In genomic region chr6:83117165-83117438, GRCm38 (mm10) we compare ENCODE assay signal across 11 mouse cellular contexts. TPM values are rescaled to one million over a fixed set of nuclear protein-coding genes. Genes with fewer than 3 reads are reported as not detected.
A peak's percentile ranks its signal among the peaks of the same experiment; 100 is the strongest.
DNase-seq lines count a peak whose midpoint lies in the region; ATAC-seq and TF ChIP-seq lines count a peak whose summit lies in the region.
"Had no signal": no experiment of that assay in that cellular context is flagged by ENCODE, and none has a peak within 500 bp of the region (broad histone marks: within the 10 kb centered on the region; RNA-seq: fewer than 3 reads in every experiment).

No protein-coding gene starts in this region.

- TF ChIP-seq CTCF in E14TG2a.4 (conservative IDR thresholded peaks at IDR 0.05; ENCODE audit: low read length): no peak
- no peak for TF ChIP-seq CTCF in liver, embryonic 14.5 days (IDR thresholded peaks at IDR 0.05; ENCODE audit: low read depth)

- H3K4me2 ChIP-seq in hindbrain, embryonic 11.5 days (replicated peaks; ENCODE audit: low read depth, low read length): no peak overlapping the region
- H3K4me2 ChIP-seq in forebrain, embryonic 13.5 days: peak overlapping the region; percentile 99
- peak overlapping the region; percentile 95; the same call in 1 of the 2 replicates for H3K4me2 ChIP-seq in liver, embryonic 14.5 days (ENCODE audit: low read depth)

- H3K9ac ChIP-seq in hindbrain, embryonic 11.5 days (ENCODE audit: low read depth, low read length): no peak overlapping the region
- peak overlapping the region; percentile 95 for H3K9ac ChIP-seq in forebrain, embryonic 13.5 days
- H3K9ac ChIP-seq in liver, embryonic 14.5 days (replicated peaks): no peak overlapping the region

- peak overlapping the region; percentile 89 for H3K4me3 ChIP-seq in hindbrain, embryonic 10.5 days
- H3K4me3 ChIP-seq in hindbrain, embryonic 11.5 days (ENCODE audit: low read depth, low read length): no peak overlapping the region
- H3K4me3 ChIP-seq in E14TG2a.4 (replicated peaks; ENCODE audit: low read length): peak overlapping the region; percentile 89; the same call in 1 of the 2 replicates
- peak overlapping the region; percentile 89; the same call in 1 of the 2 replicates for H3K4me3 ChIP-seq in forebrain, embryonic 13.5 days
- H3K4me3 ChIP-seq in liver, embryonic 14.5 days (ENCODE audit: insufficient read depth in 1 of 2, low read depth in 2 of 2, low read length in 2 of 2): no peak overlapping the region

- no peak for TF ChIP-seq EP300 in liver, embryonic 14.5 days (IDR thresholded peaks at IDR 0.05; ENCODE audit: low read depth)

- no peaks in the 10 kb centered on the region for H3K27me3 ChIP-seq in hindbrain, embryonic 10.5 days (ENCODE audit: insufficient read depth, poor library complexity, severe bottlenecking)
- H3K27me3 ChIP-seq in hindbrain, embryonic 11.5 days (ENCODE audit: control insufficient read depth, insufficient read depth, low read length): no peaks in the 10 kb centered on the region
- H3K27me3 ChIP-seq in E14TG2a.4 (ENCODE audit: insufficient read depth, low read length): no peaks in the 10 kb centered on the region
- H3K27me3 ChIP-seq in forebrain, embryonic 13.5 days: no peaks in the 10 kb centered on the region
- H3K27me3 ChIP-seq in liver, embryonic 14.5 days (ENCODE audit: control insufficient read depth, insufficient read depth, low read length): no peaks in the 10 kb centered on the region

- no peak for ATAC-seq in hindbrain, embryonic 11.5 days (ENCODE audit: low FRiP score)
- ATAC-seq in forebrain, embryonic 13.5 days: no peak
- ATAC-seq in liver, embryonic 14.5 days (ENCODE audit: insufficient read depth): no peak
- ATAC-seq: CD4-positive, CD25-positive, alpha-beta regulatory T cell, adult 4 months had no signal

- peaks cover 35% of the 10 kb centered on the region for H3K36me3 ChIP-seq in hindbrain, embryonic 10.5 days
- H3K36me3 ChIP-seq in hindbrain, embryonic 11.5 days (ENCODE audit: control insufficient read depth, insufficient read depth, low read length): 0 out of 2 replicates have a peak, but pooled peaks cover 7% of the 10 kb centered on the region
- H3K36me3 ChIP-seq in E14TG2a.4 (ENCODE audit: insufficient read depth, low read length): peaks cover 37% of the 10 kb centered on the region
- H3K36me3 ChIP-seq in forebrain, embryonic 13.5 days (ENCODE audit: poor library complexity, severe bottlenecking): peaks cover 32% of the 10 kb centered on the region
- peaks cover 4% of the 10 kb centered on the region for H3K36me3 ChIP-seq in liver, embryonic 14.5 days (replicated peaks; ENCODE audit: control insufficient read depth, insufficient read depth, low read depth)

- WGBS in hindbrain, embryonic 10.5 days: 88% methylated on average over 4 of the region's 4 CpGs
- 90% methylated on average over 4 of the region's 4 CpGs for WGBS in hindbrain, embryonic 11.5 days
- WGBS in forebrain, embryonic 13.5 days: 90% methylated on average over 4 of the region's 4 CpGs
- WGBS in liver, embryonic 14.5 days (ENCODE audit: insufficient replicate concordance): 76% methylated on average over 4 of the region's 4 CpGs

- peaks cover 63% of the 10 kb centered on the region for H3K4me1 ChIP-seq in hindbrain, embryonic 10.5 days (replicated peaks)
- peaks cover 9% of the 10 kb centered on the region; the same call in 1 of the 2 replicates for H3K4me1 ChIP-seq in hindbrain, embryonic 11.5 days (replicated peaks; ENCODE audit: control insufficient read depth, insufficient read depth, low read length)
- H3K4me1 ChIP-seq in E14TG2a.4 (replicated peaks; ENCODE audit: low read depth, low read length): peaks cover 60% of the 10 kb centered on the region
- H3K4me1 ChIP-seq in forebrain, embryonic 13.5 days: peaks cover 60% of the 10 kb centered on the region
- peaks cover 17 to 20% of the 10 kb centered on the region in 2 experiments for H3K4me1 ChIP-seq in liver, embryonic 14.5 days (replicated peaks; ENCODE audit: control insufficient read depth in 2 of 2, insufficient read depth in 2 of 2, low read length in 1 of 2)

- peak overlapping the region; percentile 25; the same call in 1 of the 2 replicates for H3K27ac ChIP-seq in hindbrain, embryonic 10.5 days
- H3K27ac ChIP-seq in hindbrain, embryonic 11.5 days (ENCODE audit: low read depth, low read length): no peak overlapping the region
- H3K27ac ChIP-seq in forebrain, embryonic 13.5 days: no peak overlapping the region
- no peak overlapping the region for H3K27ac ChIP-seq in liver, embryonic 14.5 days

- DNase-seq in hindbrain, embryonic 10.5 days (ENCODE audit: low spot score): no peak
- DNase-seq in hindbrain, embryonic 11.5 days (ENCODE audit: low spot score): no peak
- no peak for DNase-seq in liver, embryonic 14.5 days (ENCODE audit: low read depth in 3 of 3, low spot score in 3 of 3)
- no peak for DNase-seq in cerebellum, postnatal 14 days
- no peak for DNase-seq in left cerebral cortex, adult 11 months (ENCODE audit: low spot score)
- DNase-seq: adrenal gland, postnatal 25 days; cerebellum, adult 11 months; kidney, postnatal 25 days had no signal

- no peaks in the 10 kb centered on the region for H3K9me3 ChIP-seq in hindbrain, embryonic 10.5 days
- H3K9me3 ChIP-seq in hindbrain, embryonic 11.5 days (ENCODE audit: control insufficient read depth, low read length): no peaks in the 10 kb centered on the region
- H3K9me3 ChIP-seq in E14TG2a.4 (ENCODE audit: low read length): no peaks in the 10 kb centered on the region
- H3K9me3 ChIP-seq in forebrain, embryonic 13.5 days (replicated peaks): no peaks in the 10 kb centered on the region
- no peaks in the 10 kb centered on the region for H3K9me3 ChIP-seq in liver, embryonic 14.5 days (ENCODE audit: control insufficient read depth, low read length)

RNA-seq across cellular contexts. Expression of gene Mogs, which starts 1.8 kb away (rescaled TPM):
- 37.9 and 40.0 TPM in 2 replicates for polyA plus RNA-seq in hindbrain, embryonic 10.5 days (2016; fragmentation: Nextera tagmentation; extraction: Ambion mirVana)
- 17.1 and 20.2 TPM in 2 replicates for polyA plus RNA-seq in hindbrain, embryonic 11.5 days (2014; fragmentation: Nextera tagmentation; extraction: Ambion mirVana)
- polyA plus RNA-seq in forebrain, embryonic 13.5 days (2015; fragmentation: Nextera tagmentation; extraction: Ambion mirVana): 13.5 and 19.2 TPM in 2 replicates
- 33.9 and 36.9 TPM in 2 replicates for polyA plus RNA-seq in liver, embryonic 14.5 days (2012; rRNA removed)
- polyA plus RNA-seq in liver, embryonic 14.5 days (2014; fragmentation: Nextera tagmentation; extraction: Ambion mirVana): 28.2 and 32.4 TPM in 2 replicates

RNA-seq across cellular contexts. Expression of gene Wbp1, which starts 4.3 kb away (rescaled TPM):
- polyA plus RNA-seq in hindbrain, embryonic 10.5 days (2016; fragmentation: Nextera tagmentation; extraction: Ambion mirVana): 157 and 245 TPM in 2 replicates
- polyA plus RNA-seq in hindbrain, embryonic 11.5 days (2014; fragmentation: Nextera tagmentation; extraction: Ambion mirVana): 160 and 179 TPM in 2 replicates
- 239 and 249 TPM in 2 replicates for polyA plus RNA-seq in forebrain, embryonic 13.5 days (2015; fragmentation: Nextera tagmentation; extraction: Ambion mirVana)
- 27.7 and 33.6 TPM in 2 replicates for polyA plus RNA-seq in liver, embryonic 14.5 days (2012; rRNA removed)
- polyA plus RNA-seq in liver, embryonic 14.5 days (2014; fragmentation: Nextera tagmentation; extraction: Ambion mirVana): 22.0 and 27.1 TPM in 2 replicates

RNA-seq across cellular contexts. Expression of gene Ino80b, which starts 8.1 kb away (rescaled TPM):
- 19.8 and 22.8 TPM in 2 replicates for polyA plus RNA-seq in hindbrain, embryonic 10.5 days (2016; fragmentation: Nextera tagmentation; extraction: Ambion mirVana)
- polyA plus RNA-seq in hindbrain, embryonic 11.5 days (2014; fragmentation: Nextera tagmentation; extraction: Ambion mirVana): 18.5 and 21.3 TPM in 2 replicates
- 13.2 and 13.3 TPM in 2 replicates for polyA plus RNA-seq in forebrain, embryonic 13.5 days (2015; fragmentation: Nextera tagmentation; extraction: Ambion mirVana)
- polyA plus RNA-seq in liver, embryonic 14.5 days (2012; rRNA removed): 9.4 and 11.6 TPM in 2 replicates
- 4.4 and 5.2 TPM in 2 replicates for polyA plus RNA-seq in liver, embryonic 14.5 days (2014; fragmentation: Nextera tagmentation; extraction: Ambion mirVana)

RNA-seq across cellular contexts. Expression of gene Mrpl53, which starts 8.3 kb away (rescaled TPM):
- polyA plus RNA-seq in hindbrain, embryonic 10.5 days (2016; fragmentation: Nextera tagmentation; extraction: Ambion mirVana): 151 and 154 TPM in 2 replicates
- 127 TPM in 2 replicates for polyA plus RNA-seq in hindbrain, embryonic 11.5 days (2014; fragmentation: Nextera tagmentation; extraction: Ambion mirVana)
- 141 and 151 TPM in 2 replicates for polyA plus RNA-seq in forebrain, embryonic 13.5 days (2015; fragmentation: Nextera tagmentation; extraction: Ambion mirVana)
- 41.1 and 56.6 TPM in 2 replicates for polyA plus RNA-seq in liver, embryonic 14.5 days (2012; rRNA removed)
- 87.1 and 87.4 TPM in 2 replicates for polyA plus RNA-seq in liver, embryonic 14.5 days (2014; fragmentation: Nextera tagmentation; extraction: Ambion mirVana)

RNA-seq across cellular contexts. Expression of gene Gm42688, which starts 15.7 kb away (rescaled TPM):
- polyA plus RNA-seq in hindbrain, embryonic 10.5 days (2016; fragmentation: Nextera tagmentation; extraction: Ambion mirVana): 2.2 and 3.2 TPM in 2 replicates
- polyA plus RNA-seq in hindbrain, embryonic 11.5 days (2014; fragmentation: Nextera tagmentation; extraction: Ambion mirVana): 1.9 TPM in 2 replicates
- polyA plus RNA-seq in forebrain, embryonic 13.5 days (2015; fragmentation: Nextera tagmentation; extraction: Ambion mirVana): 2.3 and 2.6 TPM in 2 replicates
- 2.2 and 2.4 TPM in 2 replicates for polyA plus RNA-seq in liver, embryonic 14.5 days (2012; rRNA removed)
- polyA plus RNA-seq in liver, embryonic 14.5 days (2014; fragmentation: Nextera tagmentation; extraction: Ambion mirVana): 0.76 and 0.86 TPM in 2 replicates

Comparison
In these comparisons a context has a peak if more than half of its experiments do, and no peak if none do; other contexts are left out.
1. H3K4me3 ChIP-seq: peak in hindbrain, embryonic 10.5 days (single experiment), E14TG2a.4 (single experiment) and forebrain, embryonic 13.5 days (single experiment); none in hindbrain, embryonic 11.5 days (single experiment) and liver, embryonic 14.5 days (0 of 2).